Mouse (Mus musculus): ENCODE results near the gene Btbd11. TPM values are rescaled to one million over a fixed set of nuclear protein-coding genes. Genes with fewer than 3 reads are reported as not detected.

The Btbd11 gene
- total RNA-seq, 2 experiments from 2014 or later, result 14.2 to 20.9 TPM

GRCm38 (mm10) chr10:85587758-85588157 lies 201.1 kb downstream of the Btbd11 start:
- DNase-seq (ENCODE audit: low spot score in 2 of 2), result no peak

- no peak for DNase-seq (ENCODE audit: low spot score in 2 of 2)
Measured at GRCm38 (mm10) chr10:85590043-85590442, 203.4 kb downstream of the Btbd11 start.

- DNase-seq (ENCODE audit: low spot score in 2 of 2), result no peak
Measured at GRCm38 (mm10) chr10:85591296-85591695, 204.7 kb downstream of the Btbd11 start.

- DNase-seq (ENCODE audit: low spot score in 2 of 2), result no peak
Measured at GRCm38 (mm10) chr10:85591986-85592385, 205.4 kb downstream of the Btbd11 start.

- DNase-seq (ENCODE audit: low spot score in 2 of 2), result no peak
Measured at GRCm38 (mm10) chr10:85596301-85596700, 209.7 kb downstream of the Btbd11 start.

GRCm38 (mm10) chr10:85598093-85598599 lies 211.5 kb downstream of the Btbd11 start:
- DNase-seq (ENCODE audit: low spot score in 2 of 2), result peak; percentile 29 to 75

- no peak for DNase-seq (ENCODE audit: low spot score in 2 of 2)
Measured at GRCm38 (mm10) chr10:85598603-85599542, 212.3 kb downstream of the Btbd11 start.

- no peak for DNase-seq (ENCODE audit: low spot score in 2 of 2)
Measured at GRCm38 (mm10) chr10:85602546-85602945, 215.9 kb downstream of the Btbd11 start.

- no peak for DNase-seq (ENCODE audit: low spot score in 2 of 2)
Measured at GRCm38 (mm10) chr10:85604556-85604955, 217.9 kb downstream of the Btbd11 start.

- DNase-seq (ENCODE audit: low spot score in 2 of 2), result peak; percentile 83 to 90
Measured at GRCm38 (mm10) chr10:85608550-85609278, 222.1 kb downstream of the Btbd11 start.

GRCm38 (mm10) chr10:85617080-85617479 lies 230.5 kb downstream of the Btbd11 start:
- DNase-seq (ENCODE audit: low spot score in 2 of 2), result no peak

- no peak for DNase-seq (ENCODE audit: low spot score in 2 of 2)
Measured at GRCm38 (mm10) chr10:85617501-85618417, 231.1 kb downstream of the Btbd11 start.

GRCm38 (mm10) chr10:85621067-85621466 lies 234.5 kb downstream of the Btbd11 start:
- no peak for DNase-seq (ENCODE audit: low spot score in 2 of 2)

GRCm38 (mm10) chr10:85624504-85625169 lies 238.0 kb downstream of the Btbd11 start:
- DNase-seq (ENCODE audit: low spot score in 2 of 2), result peak; percentile 51 to 61

- DNase-seq (ENCODE audit: low spot score in 2 of 2), result peak in 1 of 2 experiments; percentile 14
Measured at GRCm38 (mm10) chr10:85625170-85625686, 238.6 kb downstream of the Btbd11 start.

GRCm38 (mm10) chr10:85632030-85632429 lies 245.4 kb downstream of the Btbd11 start:
- DNase-seq (ENCODE audit: low spot score in 2 of 2), result no peak

GRCm38 (mm10) chr10:85633577-85633976 lies 247.0 kb downstream of the Btbd11 start:
- no peak for DNase-seq (ENCODE audit: low spot score in 2 of 2)

GRCm38 (mm10) chr10:85637580-85637979 lies 251.0 kb downstream of the Btbd11 start:
- DNase-seq (ENCODE audit: low spot score in 2 of 2), result no peak

GRCm38 (mm10) chr10:85638141-85638540 lies 251.5 kb downstream of the Btbd11 start:
- DNase-seq (ENCODE audit: low spot score in 2 of 2), result no peak

GRCm38 (mm10) chr10:85639581-85639980 lies 253.0 kb downstream of the Btbd11 start:
- no peak for DNase-seq (ENCODE audit: low spot score in 2 of 2)
